Mouse (Mus musculus): ENCODE measurements around the gene Srek1ip1. TPM values are rescaled to one million over a fixed set of nuclear protein-coding genes. Genes with fewer than 3 reads are reported as not detected.
A peak's percentile ranks its signal among the peaks of the same experiment; 100 is the strongest.

The Srek1ip1 gene
- total RNA-seq, 2 experiments from 2014 or later = 28.2 to 38.9 TPM

GRCm38 (mm10) chr13:104837628-104838027 is 45.3 kb downstream of the Srek1ip1 start:
- no peak for ATAC-seq (replicated peaks; ENCODE audit: poor library complexity, severe bottlenecking)

- no peak for ATAC-seq (replicated peaks; ENCODE audit: poor library complexity, severe bottlenecking)
These were observed 49.7 kb downstream of the Srek1ip1 start for GRCm38 (mm10) chr13:104841937-104842336.

- ATAC-seq (replicated peaks; ENCODE audit: poor library complexity, severe bottlenecking) = no peak
These were observed 51.2 kb downstream of the Srek1ip1 start for GRCm38 (mm10) chr13:104843295-104844089.

GRCm38 (mm10) chr13:104853645-104854044 is 61.4 kb downstream of the Srek1ip1 start:
- no peak for ATAC-seq (replicated peaks; ENCODE audit: poor library complexity, severe bottlenecking)

GRCm38 (mm10) chr13:104863127-104863979 is 71.1 kb downstream of the Srek1ip1 start, which contains the start of gene Shisal2b:
TSS of gene Shisal2b (minus strand) at chr13:104863893.
- peak; percentile 93 for ATAC-seq (replicated peaks; ENCODE audit: poor library complexity, severe bottlenecking)

- no peak for ATAC-seq (replicated peaks; ENCODE audit: poor library complexity, severe bottlenecking)
These were observed 74.4 kb downstream of the Srek1ip1 start for GRCm38 (mm10) chr13:104866726-104867125.

- no peak for ATAC-seq (replicated peaks; ENCODE audit: poor library complexity, severe bottlenecking)
These were observed 77.6 kb downstream of the Srek1ip1 start for GRCm38 (mm10) chr13:104869907-104870306.

GRCm38 (mm10) chr13:104878508-104878907 is 86.2 kb downstream of the Srek1ip1 start:
- ATAC-seq (replicated peaks; ENCODE audit: poor library complexity, severe bottlenecking) = no peak

GRCm38 (mm10) chr13:104883566-104884249 is 91.4 kb downstream of the Srek1ip1 start:
- ATAC-seq (replicated peaks; ENCODE audit: poor library complexity, severe bottlenecking) = no peak

- ATAC-seq (replicated peaks; ENCODE audit: poor library complexity, severe bottlenecking) = no peak
These were observed 94.2 kb downstream of the Srek1ip1 start for GRCm38 (mm10) chr13:104886308-104887032.

Other genes with a start within 250 kb of the Srek1ip1 start
- gene Cwc27, start 24.7 kb downstream of the Srek1ip1 start, total RNA-seq (2014; fragmentation: Nextera tagmentation) = 40.5 and 47.2 TPM in 2 replicates
- gene Cwc27, start 24.7 kb downstream of the Srek1ip1 start, total RNA-seq (2017) = 52.3 and 55.7 TPM in 2 replicates
- gene Shisal2b, start 71.4 kb downstream of the Srek1ip1 start, total RNA-seq (2014; fragmentation: Nextera tagmentation) = not detected in 2 replicates
- gene Shisal2b, start 71.4 kb downstream of the Srek1ip1 start, total RNA-seq (2017) = not detected in 2 replicates